Mouse (Mus musculus) intestine, embryonic 14.5 days (tissue): ENCODE results near the gene Klhl32. TPM values are rescaled to one million over a fixed set of nuclear protein-coding genes. Genes with fewer than 3 reads are reported as not detected.

Experiments used
- ATAC-seq: fragments of 200-750 bp; cut with Nextera tagmentation; replicated peaks from 2 replicates; pipeline ENCODE4 v1.8.0; 2017; ENCODE audit warnings: low read depth, moderate number of reproducible peaks, moderate TSS enrichment, moderate library complexity; ENCODE audit not compliant: low FRiP score, low TSS enrichment
- DNase-seq: peaks from one replicate; pipeline ENCODE4 v3.0.0-alpha.2; 2018; ENCODE audit warnings: low spot score
- H3K27ac ChIP-seq: fragments of 300-500 bp; sonication (generic); 2 replicates; pipeline ENCODE4 v1.5.1; 2014; ENCODE audit warnings: low read depth, mild to moderate bottlenecking, control low read depth
- H3K27me3 ChIP-seq: fragments of 300-500 bp; sonication (generic); replicated peaks from 2 replicates; pipeline ENCODE4 v1.6.1; 2014; ENCODE audit warnings: low read length, control low read depth; ENCODE audit not compliant: control insufficient read depth, insufficient read depth
- H3K36me3 ChIP-seq: fragments of 300-500 bp; sonication (generic); 2 replicates; pipeline ENCODE4 v1.6.1; 2014; ENCODE audit warnings: low read length, control low read depth; ENCODE audit not compliant: control insufficient read depth, insufficient read depth
- H3K4me1 ChIP-seq: fragments of 300-500 bp; sonication (generic); replicated peaks from 2 replicates; pipeline ENCODE4 v1.6.1; 2014; ENCODE audit warnings: low read length, control low read depth, mixed read lengths; ENCODE audit not compliant: control insufficient read depth, insufficient read depth
- H3K4me2 ChIP-seq: fragments of 300-500 bp; sonication (generic); 2 replicates; pipeline ENCODE4 v1.6.1; 2014; ENCODE audit warnings: low read length
- H3K4me3 ChIP-seq: fragments of 300-500 bp; sonication (generic); 2 replicates; pipeline ENCODE4 v1.5.1; 2014; ENCODE audit warnings: low read depth, low read length, control low read depth, mixed read lengths
- H3K9ac ChIP-seq: fragments of 300-500 bp; sonication (generic); 2 replicates; pipeline ENCODE4 v1.6.1; 2014; ENCODE audit warnings: mild to moderate bottlenecking, low read length
- H3K9me3 ChIP-seq: fragments of 300-500 bp; sonication (generic); 2 replicates; pipeline ENCODE4 v1.6.1; 2016; ENCODE audit warnings: low read length, control low read depth; ENCODE audit not compliant: control insufficient read depth
- WGBS: fragments of 180-500 bp; shearing (Covaris S2); extraction: QIAGEN DNeasy Blood & Tissue Kit; methylation state at CpG from one replicate; pipeline ENCODE4 v1.1.7; 2014; 5-methylcytosine and 5-hydroxymethylcytosine counted together
- polyA plus RNA-seq: library from polyadenylated mRNA; unstranded; fragments of >200 nt; fragmentation: Nextera tagmentation; extraction: Ambion mirVana; gene quantifications from 2 replicates; pipeline ENCODE4 v1.2.1, GENCODE M21; 2014

Gene Klhl32
- polyA plus RNA-seq, 1 experiment from 2014 or later, result 5.5 TPM

DNA sequence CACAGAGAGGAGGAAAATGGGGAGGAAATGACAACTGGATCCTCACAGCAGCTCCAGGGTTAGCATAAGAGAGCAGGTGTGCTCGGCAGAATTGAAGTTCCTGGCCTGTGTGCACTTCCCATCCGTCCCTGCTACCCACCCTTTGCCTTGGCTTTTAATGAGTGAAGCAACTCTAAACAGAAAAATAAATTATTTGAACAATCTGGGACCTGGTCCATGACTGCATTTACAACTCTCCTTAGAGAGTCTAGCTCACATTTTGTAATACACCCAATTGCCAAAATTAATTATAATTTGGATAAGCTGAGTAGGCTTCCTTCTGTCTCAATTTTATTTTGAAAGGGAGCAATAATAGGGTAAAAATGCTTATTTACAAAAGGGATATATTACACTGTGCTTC is 49.6 kb downstream of the Klhl32 start:
- ATAC-seq (no peak), DNase-seq (no peak)
- no peak overlapping the region for H3K27ac ChIP-seq
- no peaks in the 10 kb centered on the region for H3K4me1 ChIP-seq
- H3K27me3 ChIP-seq, result no peaks in the 10 kb centered on the region
- 50% methylated on average over 2 of the region's 2 CpGs for WGBS
- H3K9me3 ChIP-seq, result no peaks in the 10 kb centered on the region
- H3K9ac ChIP-seq, result no peak overlapping the region
- H3K4me2 ChIP-seq, result no peak overlapping the region
- no peaks in the 10 kb centered on the region for H3K36me3 ChIP-seq
- no peak overlapping the region for H3K4me3 ChIP-seq

DNA sequence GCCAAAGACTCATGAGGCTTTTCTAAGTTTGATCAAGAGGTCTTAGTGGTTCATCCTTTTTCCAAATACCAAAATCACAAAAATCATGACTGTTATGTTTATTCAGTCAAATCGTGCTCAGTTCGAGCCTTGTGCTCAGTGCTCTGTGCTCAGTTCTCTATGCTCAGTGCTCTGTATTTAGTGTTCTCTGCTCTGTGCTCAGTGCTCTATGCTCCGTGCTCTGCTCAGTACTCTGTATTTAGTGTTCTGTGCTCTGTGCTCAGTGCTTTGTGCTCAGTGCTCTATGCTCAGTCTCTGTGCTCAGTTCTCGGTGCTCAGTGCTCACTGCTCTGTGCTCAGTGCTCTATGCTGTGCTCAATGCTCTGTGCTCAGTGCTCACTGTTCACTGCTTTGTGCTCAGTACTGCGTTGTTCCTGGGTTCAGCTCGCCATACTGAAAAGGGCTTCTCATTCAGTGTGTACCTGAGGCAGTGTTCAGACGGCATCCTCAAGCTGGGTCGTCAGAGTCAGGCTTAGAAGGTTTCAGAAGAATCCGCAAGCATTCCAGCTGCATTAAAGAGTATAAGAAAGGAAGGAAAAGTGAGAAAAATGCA is 50.5 kb downstream of the Klhl32 start:
- no peaks in the 10 kb centered on the region for H3K36me3 ChIP-seq
- no peak overlapping the region for H3K9ac ChIP-seq
- H3K9me3 ChIP-seq, result no peaks in the 10 kb centered on the region
- no peak overlapping the region for H3K4me2 ChIP-seq
- H3K27ac ChIP-seq, result no peak overlapping the region
- H3K4me1 ChIP-seq, result no peaks in the 10 kb centered on the region
- no peaks in the 10 kb centered on the region for H3K27me3 ChIP-seq
- DNase-seq (no peak), ATAC-seq (no peak)
- WGBS, result 85% methylated on average over 9 of the region's 9 CpGs
- H3K4me3 ChIP-seq, result no peak overlapping the region

DNA sequence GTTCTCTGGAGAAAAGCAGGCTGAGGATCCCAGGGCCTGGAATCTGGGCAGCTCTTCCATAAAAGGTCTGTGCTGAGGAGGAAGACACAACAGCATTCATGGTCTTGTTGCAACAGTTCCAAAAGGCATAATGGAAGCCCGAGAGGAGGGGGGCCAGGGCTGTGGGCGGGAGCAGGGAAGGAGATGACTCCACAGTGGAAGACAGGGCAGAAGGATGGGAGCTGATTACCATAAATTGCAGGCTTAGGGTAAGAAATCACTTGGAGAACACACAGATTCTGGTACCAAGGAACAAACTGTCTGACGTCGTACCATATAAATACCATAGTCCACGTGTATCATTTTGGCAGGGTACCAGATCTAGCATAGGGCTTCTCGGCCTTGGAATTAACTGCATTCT is 51.9 kb downstream of the Klhl32 start:
- 75% methylated on average over 6 of the region's 6 CpGs for WGBS

DNA sequence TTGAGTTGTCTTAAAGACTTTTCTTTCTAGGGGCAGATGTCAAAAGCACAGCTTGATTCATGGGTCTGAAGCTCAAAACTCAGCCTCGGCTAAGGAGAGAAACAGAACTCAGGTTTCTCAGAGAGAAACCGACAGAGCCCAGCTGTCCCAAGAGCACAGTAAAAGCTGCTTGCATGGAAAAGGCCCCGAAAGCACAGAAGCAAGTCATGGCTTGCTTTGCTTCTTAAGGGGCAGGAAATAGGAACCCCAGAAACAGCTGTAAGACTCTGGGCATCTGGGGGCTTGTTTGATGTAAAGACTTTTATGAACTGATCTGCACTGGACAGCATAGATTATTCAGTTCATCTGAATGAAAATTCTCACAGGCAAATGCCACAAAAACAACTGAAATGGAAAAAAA is 53.1 kb downstream of the Klhl32 start:
- DNase-seq, result no peak
- 35% methylated on average over 3 of the region's 3 CpGs for WGBS
- H3K4me2 ChIP-seq, result no peak overlapping the region
- no peaks in the 10 kb centered on the region for H3K27me3 ChIP-seq
- no peaks in the 10 kb centered on the region for H3K4me1 ChIP-seq
- no peak for ATAC-seq
- H3K9ac ChIP-seq, result no peak overlapping the region
- H3K4me3 ChIP-seq, result no peak overlapping the region
- no peak overlapping the region for H3K27ac ChIP-seq
- no peaks in the 10 kb centered on the region for H3K36me3 ChIP-seq
- no peaks in the 10 kb centered on the region for H3K9me3 ChIP-seq

More for the DNA sequence above, 51.9 kb downstream of the Klhl32 start:
- Histone ChIP-seq H3K4me2 (no peak overlapping the region), H3K9ac (no peak overlapping the region), H3K27me3 (no peaks in the 10 kb centered on the region), H3K27ac (no peak overlapping the region), H3K9me3 (no peaks in the 10 kb centered on the region), H3K4me1 (no peaks in the 10 kb centered on the region), H3K4me3 (no peak overlapping the region), H3K36me3 (no peaks in the 10 kb centered on the region)
- no peak for ATAC-seq
- no peak for DNase-seq

DNA sequence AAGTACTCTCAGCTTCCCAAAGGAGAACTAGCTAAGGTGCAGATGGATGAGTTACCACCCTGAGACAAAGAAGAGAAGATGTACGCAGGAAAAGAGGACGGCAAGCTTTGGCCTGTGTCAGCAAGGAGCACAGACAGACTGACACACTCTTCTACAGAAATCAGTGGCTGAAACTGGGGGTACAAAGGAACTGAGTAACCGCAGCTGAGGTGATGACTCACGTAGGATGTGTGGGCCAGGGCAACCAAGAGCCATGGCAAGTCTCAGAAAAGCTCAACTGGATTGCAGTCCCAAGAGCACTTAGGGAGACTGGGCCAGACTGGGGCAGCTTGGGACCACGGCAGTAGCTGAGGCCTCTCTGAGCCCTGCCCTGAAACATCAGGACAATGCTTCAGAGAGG is 53.6 kb downstream of the Klhl32 start:
- no peak overlapping the region for H3K4me2 ChIP-seq
- 90% methylated on average over 5 of the region's 5 CpGs for WGBS

DNA sequence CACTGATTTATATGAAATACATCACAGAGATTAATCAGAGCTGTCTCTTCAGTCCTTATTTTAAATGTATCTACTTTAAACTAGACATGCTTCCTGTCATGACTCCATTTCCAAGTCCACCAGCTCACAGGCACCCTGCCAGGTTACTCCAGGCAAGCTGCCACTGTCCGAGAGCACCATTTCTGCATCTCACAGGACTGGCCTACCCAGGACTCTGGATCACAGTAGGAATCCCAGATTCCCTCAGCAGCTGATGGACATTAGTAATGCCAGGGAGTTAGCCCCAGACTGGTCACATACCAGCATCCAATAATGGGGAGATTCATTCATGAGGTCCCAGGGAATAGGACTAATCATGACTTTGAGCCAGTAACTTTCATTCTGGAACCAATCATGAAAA is 54.7 kb downstream of the Klhl32 start:
- Histone ChIP-seq H3K9ac (no peak overlapping the region), H3K27me3 (no peaks in the 10 kb centered on the region), H3K4me2 (no peak overlapping the region), H3K27ac (no peak overlapping the region), H3K4me1 (no peaks in the 10 kb centered on the region), H3K4me3 (no peak overlapping the region), H3K9me3 (no peaks in the 10 kb centered on the region), H3K36me3 (no peaks in the 10 kb centered on the region)
- no peak for ATAC-seq
- 46% methylated on average over 1 of the region's 1 CpGs for WGBS
- no peak for DNase-seq

More for the DNA sequence above, 53.6 kb downstream of the Klhl32 start:
- DNase-seq, result no peak
- Histone ChIP-seq H3K9ac (no peak overlapping the region), H3K4me3 (no peak overlapping the region), H3K9me3 (no peaks in the 10 kb centered on the region), H3K27ac (no peak overlapping the region), H3K4me1 (no peaks in the 10 kb centered on the region), H3K36me3 (no peaks in the 10 kb centered on the region), H3K27me3 (no peaks in the 10 kb centered on the region)
- no peak for ATAC-seq

DNA sequence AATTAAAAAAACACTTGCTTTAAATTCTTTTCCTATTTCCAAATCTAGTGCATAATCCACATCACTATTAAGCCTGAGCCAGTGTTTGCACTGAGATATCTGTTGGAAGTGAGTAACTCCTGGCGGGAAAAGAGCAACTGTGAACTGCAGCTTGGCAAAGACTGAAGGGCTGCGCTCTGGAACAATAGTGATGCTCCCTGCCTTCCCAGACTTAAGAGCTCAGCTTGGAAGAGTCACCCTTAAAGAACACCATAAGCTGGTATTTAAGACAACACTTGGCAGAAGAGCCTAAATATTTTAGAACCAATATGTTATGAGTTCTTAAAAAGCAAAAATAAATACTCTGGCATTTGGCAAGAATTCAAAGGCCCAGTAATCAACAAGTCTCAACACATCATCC is 55.7 kb downstream of the Klhl32 start:
- ATAC-seq, result no peak

DNA sequence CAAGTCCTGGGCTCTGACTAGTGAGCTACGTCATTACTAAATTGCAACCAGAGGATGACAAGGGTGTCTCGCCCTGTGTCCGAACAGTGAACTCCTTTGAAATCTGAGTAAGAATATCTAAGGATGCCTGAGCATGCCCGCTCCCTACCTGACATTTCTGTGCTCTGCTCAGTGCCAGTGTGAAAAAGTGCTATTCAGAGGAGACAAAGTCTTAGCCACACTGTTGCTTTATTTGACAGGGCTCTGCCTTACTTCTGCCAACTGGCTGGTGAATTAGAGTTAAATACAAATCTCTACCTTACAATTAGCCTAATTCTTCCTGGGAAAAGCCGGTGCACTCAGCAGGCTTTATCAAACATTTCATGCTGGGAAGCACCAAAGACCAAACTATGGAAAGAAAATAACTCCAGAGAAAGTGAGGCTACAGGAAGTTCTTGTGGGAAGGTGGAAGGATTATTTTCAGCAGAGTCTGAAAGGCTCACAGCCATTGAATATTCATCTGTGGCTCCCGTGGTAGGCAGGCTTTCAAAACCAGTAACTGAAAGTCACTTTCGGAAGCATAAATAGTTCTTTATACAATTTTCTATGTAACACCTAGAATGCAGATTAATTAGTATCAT is 57.1 kb downstream of the Klhl32 start:
- WGBS, result 65% methylated on average over 7 of the region's 7 CpGs
- H3K36me3 ChIP-seq, result no peaks in the 10 kb centered on the region
- no peak overlapping the region for H3K9ac ChIP-seq
- H3K9me3 ChIP-seq, result no peaks in the 10 kb centered on the region
- H3K4me2 ChIP-seq, result no peak overlapping the region
- no peak overlapping the region for H3K4me3 ChIP-seq
- H3K4me1 ChIP-seq, result no peaks in the 10 kb centered on the region
- no peak for ATAC-seq
- no peak overlapping the region for H3K27ac ChIP-seq
- no peak for DNase-seq
- H3K27me3 ChIP-seq, result no peaks in the 10 kb centered on the region

More for the DNA sequence above, 55.7 kb downstream of the Klhl32 start:
- Histone ChIP-seq H3K36me3 (no peaks in the 10 kb centered on the region), H3K4me3 (no peak overlapping the region), H3K4me2 (no peak overlapping the region), H3K27ac (no peak overlapping the region), H3K27me3 (no peaks in the 10 kb centered on the region), H3K9me3 (no peaks in the 10 kb centered on the region), H3K9ac (no peak overlapping the region), H3K4me1 (no peaks in the 10 kb centered on the region)
- 86% methylated on average over 2 of the region's 2 CpGs for WGBS
- no peak for DNase-seq

DNA sequence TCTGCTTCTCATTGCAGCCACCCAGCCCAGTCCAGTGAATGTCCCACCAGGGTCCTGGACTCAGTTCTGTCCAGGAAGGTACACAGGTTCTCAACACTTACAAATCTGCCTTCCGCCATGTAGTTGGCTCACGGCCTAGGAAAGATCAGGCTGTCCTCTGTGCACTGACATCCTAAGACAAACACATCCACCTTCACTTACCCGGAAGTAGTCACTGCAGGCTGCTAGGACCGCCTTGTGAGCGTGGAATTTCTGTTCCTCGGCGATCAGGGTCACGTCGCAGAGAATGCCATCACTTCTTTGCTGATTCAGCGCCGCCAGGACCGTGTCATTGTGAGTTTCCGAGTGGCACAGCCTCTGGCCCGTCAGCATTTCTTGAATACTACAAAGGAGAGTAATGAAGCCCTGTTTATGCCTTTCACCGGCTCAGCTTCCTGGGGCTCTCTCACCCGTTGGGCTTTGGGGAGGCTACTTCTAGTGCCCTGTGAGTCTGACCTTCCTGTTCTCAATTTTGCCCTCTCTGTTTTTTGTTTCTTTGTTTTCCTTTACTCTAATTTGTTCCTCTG is 58.4 kb downstream of the Klhl32 start:
- ATAC-seq, result no peak

More for the DNA sequence above, 58.4 kb downstream of the Klhl32 start:
- no peak overlapping the region for H3K27ac ChIP-seq
- WGBS, result 45% methylated on average over 16 of the region's 16 CpGs
- H3K27me3 ChIP-seq, result no peaks in the 10 kb centered on the region
- H3K4me2 ChIP-seq, result no peak overlapping the region
- no peak overlapping the region for H3K4me3 ChIP-seq
- no peak for DNase-seq
- no peaks in the 10 kb centered on the region for H3K9me3 ChIP-seq
- no peaks in the 10 kb centered on the region for H3K36me3 ChIP-seq
- H3K9ac ChIP-seq, result no peak overlapping the region
- no peaks in the 10 kb centered on the region for H3K4me1 ChIP-seq
